Mouse (Mus musculus): ENCODE results near the gene Usp19.

DNA sequence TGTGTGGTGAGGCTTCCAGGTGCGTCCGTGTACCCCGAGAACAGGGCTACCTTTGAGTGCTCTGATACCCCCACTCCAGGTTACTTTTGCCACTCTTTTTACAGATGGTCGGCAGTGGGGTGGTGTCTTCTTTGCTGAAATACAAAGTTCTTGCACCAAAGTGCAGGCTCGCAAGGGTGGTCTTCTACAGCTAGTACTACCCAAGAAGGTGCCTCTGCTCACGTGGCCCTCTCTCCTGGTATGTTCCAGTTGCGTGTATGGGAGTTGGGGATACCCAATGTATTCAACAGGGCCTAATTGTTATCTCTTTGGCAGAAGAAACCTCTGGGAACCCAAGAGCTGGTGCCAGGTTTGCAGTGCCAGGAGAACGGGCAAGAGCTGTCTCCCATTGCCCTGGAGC is 2.8 kb downstream of the Usp19 start:
- TF ChIP-seq GATA1 (IDR thresholded peaks at IDR 0.05; ENCODE audit: low read length): no peak
- no peak for TF ChIP-seq TAL1 (IDR thresholded peaks at IDR 0.05; ENCODE audit: low read length)

Measured in erythroblast, embryonic 14.5 days (primary cell).